Mouse (Mus musculus) neural tube, embryonic 11.5 days (tissue): ENCODE data around the gene Coro2b. TPM values are rescaled to one million over a fixed set of nuclear protein-coding genes. Genes with fewer than 3 reads are reported as not detected.

Source experiments
- ATAC-seq: fragments of 200-750 bp; cut with Nextera tagmentation; 2 replicates; pipeline ENCODE4 v1.8.0; 2017; ENCODE audit warnings: moderate number of reproducible peaks, mild to moderate bottlenecking, moderate TSS enrichment, moderate library complexity; ENCODE audit not compliant: insufficient read depth, low FRiP score, low TSS enrichment
- DNase-seq: peaks from one replicate; pipeline ENCODE4 v3.0.0-alpha.2; 2015; ENCODE audit warnings: low spot score
- H3K27ac ChIP-seq: fragments of 300-500 bp; sonication (generic); 2 replicates; pipeline ENCODE4 v1.5.1; 2014; ENCODE audit warnings: low read depth, mild to moderate bottlenecking, low read length
- H3K27me3 ChIP-seq: fragments of 300-500 bp; sonication (generic); 2 replicates; pipeline ENCODE4 v1.6.1; 2014; ENCODE audit warnings: mild to moderate bottlenecking, low read length, mixed read lengths; ENCODE audit not compliant: control insufficient read depth, insufficient read depth
- H3K36me3 ChIP-seq: fragments of 300-500 bp; sonication (generic); 2 replicates; pipeline ENCODE4 v1.6.1; 2014; ENCODE audit warnings: mild to moderate bottlenecking, low read length, moderate library complexity, mixed read lengths; ENCODE audit not compliant: control insufficient read depth, insufficient read depth
- H3K4me1 ChIP-seq: fragments of 300-500 bp; sonication (generic); 2 replicates; pipeline ENCODE4 v1.6.1; 2014; ENCODE audit warnings: low read length, mixed read lengths; ENCODE audit not compliant: control insufficient read depth, insufficient read depth
- H3K4me2 ChIP-seq: fragments of 300-500 bp; sonication (generic); 2 replicates; pipeline ENCODE4 v1.6.1; 2014; ENCODE audit warnings: low read depth, mild to moderate bottlenecking, moderate library complexity
- H3K4me3 ChIP-seq: fragments of 300-500 bp; sonication (generic); 2 replicates; pipeline ENCODE4 v1.5.1; 2014; ENCODE audit warnings: low read depth, low read length
- H3K9ac ChIP-seq: fragments of 300-500 bp; sonication (generic); 2 replicates; pipeline ENCODE4 v1.6.1; 2014; ENCODE audit warnings: mild to moderate bottlenecking, low read length
- H3K9me3 ChIP-seq: fragments of 300-500 bp; sonication (generic); 2 replicates; pipeline ENCODE4 v1.6.1; 2016; ENCODE audit warnings: low read length; ENCODE audit not compliant: control insufficient read depth
- WGBS: fragments of 180-500 bp; shearing (Covaris S2); extraction: QIAGEN DNeasy Blood & Tissue Kit; methylation state at CpG from one replicate; pipeline ENCODE4 v1.1.7; 2014; 5-methylcytosine and 5-hydroxymethylcytosine counted together
- polyA plus RNA-seq: library from polyadenylated mRNA; unstranded; fragments of >200 nt; fragmentation: Nextera tagmentation; extraction: Ambion mirVana; gene quantifications from 2 replicates; pipeline ENCODE4 v1.2.1, GENCODE M21; 2014

Gene Coro2b
- polyA plus RNA-seq, 1 experiment from 2014 or later, result 23.7 TPM

GRCm38 (mm10) chr9:62385062-62385461, 151.8 kb downstream of the Coro2b start:
- Histone ChIP-seq H3K4me3 (no peak overlapping the region), H3K27ac (no peak overlapping the region), H3K4me1 (no peaks in the 10 kb centered on the region), H3K27me3 (no peaks in the 10 kb centered on the region), H3K36me3 (peaks cover under 1% of the 10 kb centered on the region; the same call in 1 of the 2 replicates), H3K4me2 (no peak overlapping the region), H3K9me3 (no peaks in the 10 kb centered on the region), H3K9ac (no peak overlapping the region)
- no peak for DNase-seq
- 87% methylated on average over 6 of the region's 6 CpGs for WGBS
- no peak for ATAC-seq

GRCm38 (mm10) chr9:62382519-62383084, 154.2 kb downstream of the Coro2b start:
- Histone ChIP-seq H3K36me3 (peaks cover 7% of the 10 kb centered on the region; the same call in 1 of the 2 replicates), H3K27me3 (no peaks in the 10 kb centered on the region), H3K4me2 (no peak overlapping the region), H3K4me1 (no peaks in the 10 kb centered on the region), H3K9me3 (no peaks in the 10 kb centered on the region), H3K4me3 (no peak overlapping the region), H3K27ac (no peak overlapping the region), H3K9ac (no peak overlapping the region)
- no peak for ATAC-seq
- WGBS, result 85% methylated on average over 10 of the region's 10 CpGs
- no peak for DNase-seq

- no peak overlapping the region for H3K9ac ChIP-seq
- 70% methylated on average over 8 of the region's 8 CpGs for WGBS
These were observed 155.4 kb downstream of the Coro2b start for GRCm38 (mm10) chr9:62381402-62381913.

GRCm38 (mm10) chr9:62380351-62380750, 156.5 kb downstream of the Coro2b start:
- Histone ChIP-seq H3K9me3 (no peaks in the 10 kb centered on the region), H3K4me2 (no peak overlapping the region), H3K27me3 (no peaks in the 10 kb centered on the region), H3K4me1 (no peaks in the 10 kb centered on the region), H3K27ac (no peak overlapping the region), H3K4me3 (no peak overlapping the region), H3K9ac (no peak overlapping the region), H3K36me3 (peaks cover 14% of the 10 kb centered on the region)
- ATAC-seq, result no peak
- WGBS, result 54% methylated on average over 5 of the region's 5 CpGs
- DNase-seq, result no peak

More at GRCm38 (mm10) chr9:62381402-62381913, 155.4 kb downstream of the Coro2b start:
- Histone ChIP-seq H3K4me2 (no peak overlapping the region), H3K27me3 (no peaks in the 10 kb centered on the region), H3K9me3 (no peaks in the 10 kb centered on the region), H3K4me3 (no peak overlapping the region), H3K27ac (no peak overlapping the region), H3K36me3 (peaks cover 10% of the 10 kb centered on the region), H3K4me1 (no peaks in the 10 kb centered on the region)
- DNase-seq (no peak), ATAC-seq (no peak)

- no peaks in the 10 kb centered on the region for H3K27me3 ChIP-seq
- peaks cover 16% of the 10 kb centered on the region for H3K36me3 ChIP-seq
- H3K4me2 ChIP-seq, result no peak overlapping the region
- H3K4me3 ChIP-seq, result no peak overlapping the region
- DNase-seq, result no peak
- H3K27ac ChIP-seq, result no peak overlapping the region
- H3K9ac ChIP-seq, result no peak overlapping the region
- 95% methylated on average over 10 of the region's 10 CpGs for WGBS
- no peaks in the 10 kb centered on the region for H3K4me1 ChIP-seq
- no peaks in the 10 kb centered on the region for H3K9me3 ChIP-seq
- no peak for ATAC-seq
These were observed 158.9 kb downstream of the Coro2b start for GRCm38 (mm10) chr9:62377897-62378296.

GRCm38 (mm10) chr9:62374276-62374675, 162.6 kb downstream of the Coro2b start:
- Histone ChIP-seq H3K4me3 (no peak overlapping the region), H3K27me3 (no peaks in the 10 kb centered on the region), H3K36me3 (peaks cover 11% of the 10 kb centered on the region), H3K9ac (no peak overlapping the region), H3K27ac (no peak overlapping the region), H3K9me3 (no peaks in the 10 kb centered on the region), H3K4me2 (no peak overlapping the region), H3K4me1 (no peaks in the 10 kb centered on the region; the same call in 1 of the 2 replicates)
- WGBS, result 86% methylated on average over 3 of the region's 3 CpGs
- DNase-seq (no peak), ATAC-seq (no peak)

GRCm38 (mm10) chr9:62373222-62374123, 163.4 kb downstream of the Coro2b start:
- Histone ChIP-seq H3K27me3 (no peaks in the 10 kb centered on the region), H3K4me3 (no peak overlapping the region)

GRCm38 (mm10) chr9:62372556-62373221, 164.2 kb downstream of the Coro2b start:
- peaks cover 9% of the 10 kb centered on the region for H3K36me3 ChIP-seq
- no peak overlapping the region for H3K4me3 ChIP-seq
- H3K4me2 ChIP-seq, result no peak overlapping the region
- DNase-seq (no peak), ATAC-seq (no peak)
- peaks cover under 1% of the 10 kb centered on the region; the same call in 1 of the 2 replicates for H3K4me1 ChIP-seq
- WGBS, result 89% methylated on average over 9 of the region's 9 CpGs
- H3K9ac ChIP-seq, result no peak overlapping the region
- no peaks in the 10 kb centered on the region for H3K9me3 ChIP-seq
- H3K27ac ChIP-seq, result no peak overlapping the region
- no peaks in the 10 kb centered on the region for H3K27me3 ChIP-seq

More at GRCm38 (mm10) chr9:62373222-62374123, 163.4 kb downstream of the Coro2b start:
- WGBS, result 72% methylated on average over 18 of the region's 18 CpGs
- DNase-seq, result peak; percentile 40
- Histone ChIP-seq H3K9ac (no peak overlapping the region), H3K4me1 (no peaks in the 10 kb centered on the region; the same call in 1 of the 2 replicates), H3K9me3 (no peaks in the 10 kb centered on the region), H3K36me3 (peaks cover 11% of the 10 kb centered on the region), H3K27ac (no peak overlapping the region), H3K4me2 (no peak overlapping the region)
- no peak for ATAC-seq
